Mouse (Mus musculus): ENCODE data around the gene Capzb.

Capzb gene

DNA sequence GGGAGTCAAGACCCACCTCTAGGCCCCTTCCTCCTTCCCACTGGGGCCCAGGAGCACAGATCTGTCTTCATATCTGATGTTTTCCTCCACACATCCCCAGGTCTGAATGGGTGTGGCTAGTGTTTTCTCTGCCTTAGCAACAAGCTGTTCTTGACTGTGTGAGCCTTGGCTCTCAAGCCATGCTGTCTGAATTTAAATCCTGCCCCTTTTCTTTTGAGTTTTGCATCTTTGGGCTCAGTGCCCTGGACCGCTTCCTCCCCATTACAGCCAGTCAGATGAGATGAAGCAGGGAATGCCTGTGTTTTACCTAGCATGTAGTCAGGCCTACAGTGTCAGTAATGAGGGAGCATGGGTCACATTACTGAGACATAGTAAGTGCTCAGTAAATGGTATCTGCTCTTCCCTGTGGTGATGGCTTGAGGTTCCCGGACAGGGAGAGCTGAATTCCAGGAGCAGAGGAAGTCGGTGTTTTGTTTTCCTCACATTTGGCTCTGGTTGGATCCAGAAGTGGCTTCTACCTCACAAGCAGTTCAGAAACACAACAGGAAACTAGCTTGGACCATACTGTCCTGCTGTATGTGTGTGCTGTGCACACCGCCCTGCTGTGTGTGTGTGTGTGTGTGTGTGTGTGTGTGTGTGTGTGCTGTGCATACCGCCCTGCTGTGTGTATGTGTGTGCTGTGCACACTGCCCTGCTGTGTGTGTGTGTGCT is 16.6 kb downstream of the Capzb start:
- DNase-seq = no peak

DNA sequence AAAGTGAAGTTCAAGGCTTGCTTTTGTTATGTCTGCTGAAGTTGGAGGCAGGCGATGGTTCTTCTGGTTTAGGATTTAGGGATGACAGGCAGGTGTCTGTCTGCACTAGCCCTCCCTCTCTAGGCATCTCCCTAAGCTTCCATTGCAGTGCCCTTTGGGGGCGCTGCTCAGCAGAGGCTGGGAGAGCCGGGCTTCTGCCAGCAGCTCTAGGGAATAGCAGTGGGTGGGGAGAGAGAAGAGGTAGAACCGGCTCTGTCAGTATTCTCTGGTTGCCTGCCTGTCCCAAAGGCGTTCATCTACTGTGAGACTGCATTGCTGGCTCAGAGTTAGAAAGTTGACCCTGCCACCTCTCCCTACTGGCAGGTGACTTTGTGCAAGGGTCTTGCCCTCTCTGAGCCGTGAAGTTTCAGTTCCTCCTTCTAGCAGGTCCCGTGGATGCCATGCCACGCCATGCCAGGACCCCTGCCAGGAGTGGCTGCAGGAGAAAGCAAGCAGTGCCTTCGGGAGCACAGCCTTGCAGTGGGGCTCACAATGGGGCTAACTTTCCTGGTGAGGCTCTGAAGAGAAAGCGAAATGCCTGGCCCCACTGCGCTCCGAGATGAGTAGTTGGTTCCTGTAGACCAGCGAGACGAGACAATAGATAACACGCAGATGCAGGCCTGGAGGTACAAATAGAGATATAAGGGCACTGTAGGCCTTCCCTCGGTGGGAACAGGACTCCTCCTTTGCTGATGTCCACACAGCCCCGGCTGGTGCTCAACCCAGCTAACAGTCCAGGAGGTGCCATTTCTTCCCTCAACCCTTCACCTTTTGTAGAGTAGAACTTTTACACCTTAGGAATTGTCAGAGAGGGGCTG is 19.5 kb downstream of the Capzb start:
- DNase-seq = peak; percentile 50

DNA sequence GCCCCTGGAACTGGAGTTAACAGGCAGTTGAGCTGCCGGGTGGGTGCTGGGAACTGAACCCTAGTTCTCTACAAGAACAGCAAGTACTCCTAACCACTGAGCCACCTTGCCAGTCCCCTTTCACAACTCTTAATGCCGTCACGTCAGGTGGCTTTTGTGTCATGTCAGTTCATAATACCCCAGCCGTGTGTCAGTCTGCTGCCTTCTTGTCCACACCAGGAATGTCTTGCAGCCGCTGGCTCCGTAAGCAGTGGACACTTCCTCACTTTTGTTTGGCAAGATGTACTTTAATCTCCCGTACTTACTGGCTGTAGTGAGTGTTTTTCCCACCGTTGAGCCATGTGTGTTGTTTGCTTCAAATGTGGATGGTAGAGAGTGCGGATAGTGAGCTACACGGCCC is 20.4 kb downstream of the Capzb start:
- DNase-seq = no peak

DNA sequence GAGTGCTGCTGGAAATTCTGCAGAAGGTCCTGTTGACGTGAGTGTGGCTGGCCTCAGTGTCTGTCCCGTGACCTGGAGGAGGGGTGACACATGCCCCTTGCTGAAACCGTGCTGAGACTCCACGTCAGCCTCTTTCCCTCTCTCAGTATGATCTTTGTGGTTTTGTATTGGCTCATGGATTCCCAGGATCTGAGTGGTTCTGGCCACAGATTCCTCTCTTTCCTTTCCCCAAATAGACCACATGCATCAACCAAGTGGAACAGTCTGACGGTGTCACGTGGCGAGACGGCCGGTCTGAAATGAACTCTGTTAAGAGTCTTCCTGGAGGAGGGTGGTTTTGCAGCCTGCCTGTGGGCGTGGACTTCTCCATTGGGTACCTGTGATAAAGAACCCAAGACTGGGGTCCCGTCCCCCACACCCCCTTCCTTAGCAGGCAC is 21.3 kb downstream of the Capzb start:
- DNase-seq = peak; percentile 52

DNA sequence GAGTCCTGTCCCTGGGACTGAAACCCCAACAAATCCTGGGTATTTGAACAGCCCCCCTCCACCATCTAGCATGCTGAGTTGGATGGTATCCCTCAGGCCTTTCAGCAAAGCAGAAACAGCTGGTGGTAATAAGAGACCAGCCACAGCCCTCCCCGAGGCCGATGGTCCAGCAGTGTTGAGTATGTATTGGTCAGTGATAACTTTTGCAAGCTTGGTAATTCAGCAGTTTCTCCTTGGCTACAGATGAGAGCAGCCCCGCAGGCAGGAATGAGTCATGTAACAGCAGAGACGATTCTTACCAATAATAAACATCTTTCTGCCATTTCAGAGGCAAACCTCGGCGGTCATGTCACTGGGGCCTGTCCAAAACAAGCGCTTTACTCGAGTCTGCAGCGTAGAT is 23.9 kb downstream of the Capzb start:
- DNase-seq = no peak

DNA sequence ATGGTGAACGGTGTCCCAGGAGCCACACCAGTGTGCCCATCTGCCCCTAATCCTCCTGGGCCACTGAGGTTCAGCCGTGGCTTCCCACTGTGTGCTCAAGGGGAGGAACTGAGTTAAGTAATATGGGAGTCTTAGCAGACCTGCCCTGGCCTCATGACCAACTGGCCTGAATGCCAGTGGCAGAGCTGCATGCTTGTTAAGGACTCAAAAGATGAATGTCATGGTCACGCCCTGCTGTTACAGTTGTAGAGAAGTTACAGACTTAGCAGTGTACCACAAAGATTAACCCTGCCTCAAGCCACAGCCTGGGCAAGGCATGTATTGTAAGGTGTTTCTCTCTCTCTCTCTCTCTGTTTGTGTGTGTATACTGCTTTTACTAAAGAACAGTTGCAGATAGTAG is 25.8 kb downstream of the Capzb start:
- DNase-seq = no peak

DNA sequence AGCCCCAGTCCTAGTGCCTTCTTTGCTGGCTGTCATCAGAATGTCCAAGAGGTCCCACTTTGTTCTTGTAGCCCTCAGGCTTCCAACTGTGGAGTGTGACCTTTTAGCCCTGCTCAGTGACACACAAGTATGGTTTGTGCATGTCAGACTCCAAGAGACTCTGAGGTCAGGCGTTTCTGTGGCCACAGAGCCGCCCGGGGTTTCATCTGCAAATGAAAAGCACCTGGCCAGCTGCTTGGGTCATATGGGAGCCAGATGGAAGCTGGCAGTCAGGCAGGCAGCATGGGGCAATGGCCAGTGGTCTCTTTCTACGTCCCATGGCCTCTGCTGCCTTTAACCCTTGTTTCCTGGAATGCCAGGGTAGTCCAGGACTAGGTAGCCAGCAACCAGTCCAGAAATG is 27.0 kb downstream of the Capzb start:
- no peak for DNase-seq

DNA sequence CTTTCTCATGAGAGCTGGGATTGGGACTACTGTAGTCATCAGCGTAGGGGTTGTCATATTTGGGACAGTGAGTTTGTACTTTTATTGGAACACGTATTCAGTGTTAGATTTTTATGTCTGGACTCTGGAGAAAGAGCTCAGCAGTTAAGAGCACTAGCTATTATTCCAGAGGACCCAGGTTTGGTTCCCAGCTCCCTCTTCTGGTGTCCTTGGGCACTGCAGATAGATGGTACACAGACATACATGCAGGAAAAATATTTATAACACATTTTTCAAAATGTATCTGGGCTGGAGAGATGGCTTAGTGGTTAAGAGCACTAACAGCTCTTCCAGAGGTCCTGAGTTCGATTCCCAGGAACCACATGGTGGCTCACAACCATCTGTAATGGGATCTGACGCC is 28.3 kb downstream of the Capzb start:
- DNase-seq = no peak

DNA sequence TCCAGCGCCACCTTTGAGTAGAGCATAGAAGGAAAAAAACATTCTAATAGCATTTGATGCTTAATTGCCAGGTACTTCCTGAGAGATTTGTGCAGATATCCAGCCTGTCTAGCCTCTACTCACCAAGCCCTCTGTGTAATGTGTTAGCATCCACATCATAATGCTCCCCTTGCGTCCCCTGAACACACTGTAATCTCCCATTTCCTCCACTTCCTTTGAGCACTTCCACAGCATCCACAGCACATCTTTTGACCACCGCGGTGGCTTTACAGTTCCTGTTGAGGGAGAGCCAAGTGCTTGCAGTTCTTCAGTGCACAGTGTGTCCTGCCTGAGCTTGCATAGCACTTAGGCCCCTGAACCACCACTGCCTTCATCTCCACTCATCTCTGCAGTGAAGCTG is 29.1 kb downstream of the Capzb start:
- DNase-seq = no peak

DNA sequence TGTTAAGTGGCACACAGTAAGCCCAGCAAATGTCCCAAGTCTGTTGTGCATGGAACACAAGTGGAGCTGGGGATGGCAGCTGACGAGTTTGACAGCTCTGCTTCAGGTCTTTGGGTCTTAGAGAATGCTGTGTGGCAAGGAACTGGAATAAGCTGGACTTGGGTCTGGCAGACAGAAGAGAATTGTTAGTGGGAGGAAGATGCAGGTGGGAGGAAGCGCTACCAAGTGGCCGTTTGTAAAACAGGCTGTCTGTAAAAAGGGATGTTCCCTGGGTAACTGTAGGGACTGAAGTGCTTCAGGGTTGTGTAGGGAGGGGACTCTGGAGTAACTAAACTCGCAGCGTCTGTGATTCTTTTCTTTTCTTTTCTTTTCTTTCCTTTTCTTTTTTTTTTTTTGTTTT is 32.4 kb downstream of the Capzb start:
- DNase-seq = no peak

DNA sequence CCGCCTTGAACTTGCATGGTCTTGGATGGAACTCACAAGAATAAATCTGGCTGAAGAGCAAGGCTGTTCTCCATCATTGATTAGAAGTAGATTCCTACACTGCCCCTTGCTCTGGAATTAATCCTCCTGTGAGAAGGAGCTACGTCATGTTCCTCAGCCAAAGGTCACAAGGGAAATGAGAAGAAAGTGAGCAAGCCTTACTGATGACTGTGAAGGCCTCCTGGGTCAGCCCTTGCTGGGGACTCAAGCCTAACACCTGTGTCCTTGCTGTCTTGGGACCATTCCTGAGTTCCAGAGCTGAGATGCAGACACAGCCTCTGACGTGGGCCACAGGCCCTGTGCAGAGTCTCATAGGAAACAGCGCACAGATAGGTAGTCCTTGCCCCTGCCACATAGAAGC is 33.2 kb downstream of the Capzb start:
- no peak for DNase-seq

DNA sequence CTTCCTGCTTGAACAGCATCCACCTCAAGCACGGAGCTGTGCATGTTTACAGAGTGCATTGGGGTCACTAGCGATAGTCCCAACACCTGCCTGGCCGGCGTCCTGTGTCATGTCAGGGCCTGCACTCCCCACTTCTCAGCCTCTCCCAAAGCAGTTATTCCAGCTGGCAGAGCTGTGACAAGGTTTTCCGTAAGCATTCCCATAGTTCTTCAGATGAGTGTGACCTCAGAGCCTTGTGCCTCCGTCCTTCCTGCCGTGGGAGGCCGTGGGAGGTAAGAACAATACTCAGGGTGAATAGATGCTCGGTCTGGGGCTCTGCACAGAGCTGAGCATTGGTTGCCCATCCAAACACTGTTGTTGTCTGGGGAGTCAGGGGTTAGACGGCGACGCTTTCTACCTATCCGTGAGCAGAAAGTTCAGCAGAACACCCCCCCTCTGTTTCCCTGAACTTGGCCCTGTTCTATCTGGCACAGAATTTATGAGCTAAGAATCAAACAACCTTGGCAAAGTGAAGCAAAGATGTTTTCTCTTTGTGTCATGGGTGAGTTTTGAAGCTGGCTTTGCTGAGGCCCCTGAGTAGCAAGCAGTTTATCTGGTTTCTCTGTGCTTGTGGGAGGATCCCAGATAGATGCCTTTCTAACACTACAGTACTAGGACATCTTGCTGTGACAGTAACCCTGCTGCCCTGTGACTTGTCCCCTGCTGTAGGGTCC is 34.0 kb downstream of the Capzb start:
- DNase-seq = no peak

DNA sequence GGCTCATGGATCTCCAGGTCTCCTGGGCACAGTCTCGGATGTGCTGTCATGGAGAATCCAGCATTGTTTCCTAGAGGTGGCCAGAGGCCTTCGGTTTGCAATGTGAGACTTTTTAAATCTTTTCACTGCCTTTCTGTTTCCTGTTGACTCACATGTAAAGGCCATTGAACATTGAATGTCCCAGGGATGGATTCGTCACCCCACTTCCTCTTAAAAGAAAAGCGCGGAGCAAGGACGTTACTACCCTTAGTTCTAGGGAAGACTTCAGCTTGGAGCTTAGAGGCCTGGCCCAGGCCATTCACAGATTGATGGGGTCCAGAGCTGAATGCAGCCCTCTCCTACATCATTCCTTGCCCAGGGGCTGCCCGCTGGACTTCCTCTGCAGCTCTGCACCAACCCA is 35.2 kb downstream of the Capzb start:
- DNase-seq = no peak

DNA sequence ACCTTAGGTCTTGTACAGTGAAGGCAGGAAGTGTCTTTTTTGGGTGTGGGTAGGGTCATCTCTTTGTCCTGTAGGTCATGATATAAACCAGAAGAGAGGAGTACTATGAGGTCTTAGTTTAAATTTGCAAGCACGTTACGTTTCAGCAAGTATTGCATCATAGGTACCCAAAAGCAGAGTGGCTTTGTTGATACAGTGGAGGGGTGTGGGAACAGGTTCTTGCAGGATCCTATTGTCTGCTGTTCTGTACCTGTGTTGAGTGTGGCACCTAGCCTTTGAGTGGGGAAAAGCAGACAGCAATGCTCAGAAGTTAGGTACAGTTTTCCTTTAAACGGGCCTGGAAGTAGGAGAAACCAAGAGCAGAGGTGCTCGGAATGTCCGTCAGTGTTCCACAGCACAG is 36.6 kb downstream of the Capzb start:
- DNase-seq = no peak

DNA sequence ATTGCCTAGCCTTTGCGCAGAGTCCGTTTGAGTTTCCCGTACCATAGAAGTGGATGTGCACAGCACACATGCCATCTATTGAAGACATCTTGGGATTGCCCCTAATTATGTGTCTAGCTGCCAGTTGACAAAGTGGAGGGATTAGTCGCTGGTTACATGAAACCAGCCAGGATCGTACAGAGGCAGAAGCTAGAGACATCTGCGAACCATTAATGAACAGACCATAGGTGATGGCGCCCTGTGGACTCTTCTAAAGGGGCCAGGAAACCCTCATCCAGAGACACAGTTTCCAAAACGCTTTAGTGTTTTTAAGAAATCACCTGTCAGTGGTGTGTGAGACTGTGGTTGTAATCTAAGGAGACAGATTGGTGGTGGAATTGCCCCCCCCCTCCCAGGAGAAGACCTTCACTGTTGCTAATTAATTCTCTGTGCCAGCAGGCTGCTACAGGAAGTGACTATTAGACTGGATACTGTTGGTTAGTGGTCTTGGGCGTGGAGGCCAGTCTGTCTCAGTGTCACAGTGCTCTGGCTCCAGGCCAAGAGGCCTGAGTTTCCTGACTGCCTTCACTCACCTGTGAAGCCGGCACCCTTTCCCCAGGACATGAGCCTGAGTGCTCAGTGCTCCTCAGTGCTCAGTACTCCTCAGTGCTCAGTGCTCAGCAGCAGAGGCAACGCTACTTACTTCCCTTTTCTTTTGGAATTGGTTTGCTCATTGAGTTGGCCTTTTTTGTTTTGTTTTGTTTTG is 37.8 kb downstream of the Capzb start:
- DNase-seq = no peak

DNA sequence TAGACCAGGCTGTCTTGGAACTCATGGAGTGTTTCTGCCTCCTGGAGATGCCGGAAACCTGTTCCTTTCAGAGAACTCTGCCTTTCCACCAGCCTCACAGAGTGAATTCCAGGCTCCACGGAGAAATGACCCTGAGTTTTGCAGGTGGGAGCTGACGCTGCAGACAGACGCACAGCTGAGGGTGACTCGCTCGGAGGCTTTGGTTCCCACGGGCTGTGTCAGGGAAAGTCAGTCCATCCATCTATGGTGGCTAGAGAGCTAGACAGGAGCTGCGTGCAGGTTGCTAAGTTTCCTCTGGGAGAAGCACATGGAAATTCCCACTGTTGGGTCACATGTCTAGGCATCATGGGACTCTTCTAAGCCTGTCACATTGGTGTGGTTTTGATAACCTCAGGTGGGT is 38.5 kb downstream of the Capzb start:
- DNase-seq = no peak

DNA sequence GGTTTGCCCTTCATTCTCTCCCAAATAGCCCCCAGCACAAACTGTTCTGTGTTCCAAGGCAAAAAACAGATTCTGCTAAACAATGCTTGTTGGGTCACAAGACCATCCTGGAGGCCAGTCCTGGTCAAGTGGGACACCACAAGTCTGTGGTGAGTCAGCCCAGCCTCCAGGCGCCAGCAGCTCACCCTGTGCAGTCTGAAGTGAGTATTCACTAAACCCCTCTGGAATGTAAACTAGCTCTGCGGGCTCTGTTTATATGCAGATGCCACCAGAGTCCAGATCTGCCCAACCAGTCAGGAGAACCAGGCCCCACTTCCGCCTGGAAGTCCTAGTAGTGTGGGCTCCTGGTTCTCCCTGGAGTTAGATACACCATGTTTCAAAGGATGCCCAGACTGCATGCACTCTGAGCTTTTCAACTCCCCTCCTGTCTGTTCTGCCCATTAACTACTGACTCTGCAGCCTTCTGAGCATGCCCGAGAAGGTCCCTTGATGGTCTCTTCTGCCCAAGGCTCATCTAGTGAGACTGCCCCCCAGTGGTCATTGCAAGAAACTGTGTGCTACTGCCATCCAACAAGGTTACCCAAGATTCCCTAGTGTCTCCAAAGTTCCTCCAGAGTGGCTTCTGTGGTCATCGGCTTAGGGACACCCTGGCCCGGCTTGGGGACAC is 39.9 kb downstream of the Capzb start:
- DNase-seq = peak; percentile 53

DNA sequence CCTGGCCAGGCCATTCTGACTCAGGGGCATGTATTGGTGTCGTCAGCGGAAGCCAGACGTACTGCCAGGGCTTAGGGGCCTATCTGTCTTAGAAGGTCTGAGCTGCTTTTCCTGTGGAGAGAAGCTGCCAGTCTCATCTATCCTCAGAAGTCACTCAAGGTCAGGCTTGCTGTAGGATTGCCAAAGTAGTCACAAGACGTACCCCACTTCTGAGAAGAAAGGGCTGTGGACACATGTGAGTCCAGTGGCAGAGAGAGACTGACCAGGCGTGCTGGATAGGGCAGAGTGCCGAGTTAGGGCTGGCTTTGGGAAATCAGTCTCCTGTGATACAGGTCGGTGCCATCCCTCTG is 40.4 kb downstream of the Capzb start:
- no peak for DNase-seq

DNA sequence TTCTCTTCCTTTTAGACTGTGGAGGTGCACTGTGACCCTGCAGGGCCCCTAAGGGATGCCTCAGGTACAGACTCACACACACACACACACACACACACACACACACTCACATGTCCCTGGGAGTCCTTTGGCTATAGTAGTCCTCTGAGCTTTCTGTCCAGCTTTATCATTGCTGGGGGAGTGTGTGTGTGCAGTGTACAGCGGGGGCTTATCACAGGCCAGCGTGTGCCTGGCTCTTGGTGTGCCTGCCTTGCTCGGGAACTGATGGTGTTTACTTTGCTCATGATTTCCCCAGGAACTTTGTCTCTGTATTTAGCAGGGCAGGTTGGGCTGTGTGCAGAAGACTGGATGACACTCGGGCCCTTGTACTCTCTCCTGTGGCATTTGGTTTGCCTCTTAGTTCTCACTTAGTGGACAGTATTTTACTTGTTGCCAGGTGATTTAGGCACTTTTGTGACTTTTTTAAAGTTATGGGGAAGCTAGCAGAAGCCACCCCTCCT is 41.1 kb downstream of the Capzb start:
- no peak for DNase-seq

DNA sequence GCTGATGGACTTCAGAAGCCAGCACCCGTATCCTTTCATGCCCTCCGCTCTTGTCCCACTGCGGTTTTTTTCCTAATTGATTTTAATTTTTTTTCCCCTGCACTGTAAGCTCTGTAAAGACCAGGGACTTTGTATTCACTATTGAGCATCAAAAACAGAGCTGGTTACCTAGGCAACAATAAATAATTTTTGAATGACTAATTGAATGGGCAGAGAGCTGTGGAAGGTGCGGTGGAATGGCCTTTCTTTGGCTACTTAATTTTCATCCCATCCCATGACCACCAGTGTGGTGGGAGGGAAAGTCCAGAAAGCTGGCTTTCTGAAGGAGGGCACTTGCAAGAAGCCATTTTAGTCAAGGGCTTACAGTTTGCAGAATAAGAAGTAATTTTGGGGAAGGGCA is 41.6 kb downstream of the Capzb start:
- no peak for DNase-seq

DNA sequence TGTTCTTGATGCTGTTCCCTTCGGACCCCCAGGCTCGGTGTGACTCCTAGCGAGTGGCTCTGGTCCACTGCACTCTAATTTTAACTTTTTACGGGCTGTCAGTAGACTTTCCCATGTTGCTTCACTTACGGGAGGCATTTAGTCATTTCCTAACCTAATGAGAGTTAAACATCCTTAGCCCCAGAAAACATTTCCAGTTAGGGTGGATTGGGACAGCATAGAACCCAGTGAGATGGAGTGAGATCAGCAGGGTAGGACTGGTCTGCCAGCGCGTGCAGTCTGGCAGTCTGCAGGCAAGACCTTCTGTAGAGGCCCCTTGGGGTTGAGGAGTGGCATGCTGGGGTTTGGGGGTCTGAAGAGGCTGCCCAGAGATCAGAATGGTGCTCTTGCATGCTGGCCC is 42.9 kb downstream of the Capzb start:
- no peak for DNase-seq

DNA sequence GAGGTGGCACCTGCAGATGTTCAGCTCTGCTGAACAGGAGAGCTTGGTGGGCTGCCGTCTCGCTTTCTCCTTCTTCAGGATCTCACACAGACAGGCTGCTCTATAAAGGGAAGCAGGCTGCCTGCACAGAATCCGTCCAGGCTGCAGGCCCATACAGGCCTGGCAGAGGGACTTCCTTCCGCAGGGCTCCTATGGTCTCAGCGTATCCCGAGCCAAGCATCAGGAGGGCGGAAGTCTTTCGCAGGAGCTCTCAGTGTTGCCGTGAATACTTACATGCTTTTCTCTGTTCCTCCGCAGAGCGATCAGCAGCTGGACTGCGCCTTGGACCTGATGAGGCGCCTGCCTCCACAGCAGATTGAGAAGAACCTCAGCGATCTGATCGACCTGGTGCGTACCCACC is 45.9 kb downstream of the Capzb start:
- no peak for DNase-seq
